Mouse (Mus musculus): ENCODE results near the gene Apobec2. TPM values are rescaled to one million over a fixed set of nuclear protein-coding genes. Genes with fewer than 3 reads are reported as not detected.
A peak's percentile ranks its signal among the peaks of the same experiment; 100 is the strongest.

Apobec2 gene
- polyA plus RNA-seq, 1 experiment from 2014 or later = 8.2 TPM

GRCm38 (mm10) chr17:48407154-48407553 lies 25.6 kb downstream of the Apobec2 start:
- H3K27ac ChIP-seq = no peak overlapping the region
- H3K27me3 ChIP-seq = no peaks in the 10 kb centered on the region
- peaks cover 20% of the 10 kb centered on the region for H3K4me1 ChIP-seq (replicated peaks)
- ATAC-seq (ENCODE audit: insufficient number of reproducible peaks, insufficient read depth, low FRiP score, low TSS enrichment, low read depth) = no peak
- no peaks in the 10 kb centered on the region for H3K9me3 ChIP-seq
- no peak overlapping the region for H3K4me3 ChIP-seq (replicated peaks)
- peaks cover 13% of the 10 kb centered on the region for H3K36me3 ChIP-seq
- H3K9ac ChIP-seq (replicated peaks) = no peak overlapping the region
- WGBS = 82% methylated on average over 4 of the region's 4 CpGs
- H3K4me2 ChIP-seq = peak overlapping the region; percentile 76

- H3K4me3 ChIP-seq (replicated peaks) = no peak overlapping the region
- no peak for ATAC-seq (ENCODE audit: insufficient number of reproducible peaks, insufficient read depth, low FRiP score, low TSS enrichment, low read depth)
- H3K36me3 ChIP-seq = peaks cover 21% of the 10 kb centered on the region
- peaks cover 14% of the 10 kb centered on the region for H3K4me1 ChIP-seq (replicated peaks)
- no peaks in the 10 kb centered on the region for H3K27me3 ChIP-seq
- no peak overlapping the region for H3K9ac ChIP-seq (replicated peaks)
- no peak overlapping the region for H3K4me2 ChIP-seq
- no peaks in the 10 kb centered on the region for H3K9me3 ChIP-seq
- WGBS = 65% methylated on average over 1 of the region's 1 CpGs
- H3K27ac ChIP-seq = no peak overlapping the region
These were observed 28.0 kb downstream of the Apobec2 start for GRCm38 (mm10) chr17:48404706-48405105.

GRCm38 (mm10) chr17:48403848-48404247 lies 28.9 kb downstream of the Apobec2 start:
- Histone ChIP-seq H3K4me3 (replicated peaks) (no peak overlapping the region), H3K36me3 (peaks cover 30% of the 10 kb centered on the region), H3K4me1 (replicated peaks) (peaks cover 14% of the 10 kb centered on the region), H3K4me2 (no peak overlapping the region), H3K9ac (replicated peaks) (no peak overlapping the region), H3K27ac (no peak overlapping the region), H3K27me3 (no peaks in the 10 kb centered on the region), H3K9me3 (no peaks in the 10 kb centered on the region)
- WGBS = 85% methylated on average over 2 of the region's 2 CpGs
- ATAC-seq (ENCODE audit: insufficient number of reproducible peaks, insufficient read depth, low FRiP score, low TSS enrichment, low read depth) = no peak

- peaks cover 41% of the 10 kb centered on the region for H3K36me3 ChIP-seq
- no peak overlapping the region for H3K27ac ChIP-seq
These were observed 30.0 kb downstream of the Apobec2 start for GRCm38 (mm10) chr17:48402751-48403150.

GRCm38 (mm10) chr17:48401710-48402109 lies 31.0 kb downstream of the Apobec2 start:
- no peak for ATAC-seq (ENCODE audit: insufficient number of reproducible peaks, insufficient read depth, low FRiP score, low TSS enrichment, low read depth)
- Histone ChIP-seq H3K9me3 (no peaks in the 10 kb centered on the region), H3K9ac (replicated peaks) (no peak overlapping the region), H3K36me3 (peaks cover 51% of the 10 kb centered on the region), H3K4me3 (replicated peaks) (no peak overlapping the region), H3K4me1 (replicated peaks) (peaks cover 4% of the 10 kb centered on the region; the same call in 1 of the 2 replicates), H3K27me3 (no peaks in the 10 kb centered on the region), H3K27ac (no peak overlapping the region), H3K4me2 (no peak overlapping the region)
- 92% methylated on average over 4 of the region's 4 CpGs for WGBS

More at GRCm38 (mm10) chr17:48402751-48403150, 30.0 kb downstream of the Apobec2 start:
- H3K4me3 ChIP-seq (replicated peaks) = no peak overlapping the region
- peaks cover 12% of the 10 kb centered on the region for H3K4me1 ChIP-seq (replicated peaks)
- H3K27me3 ChIP-seq = no peaks in the 10 kb centered on the region
- no peak for ATAC-seq (ENCODE audit: insufficient number of reproducible peaks, insufficient read depth, low FRiP score, low TSS enrichment, low read depth)
- no peak overlapping the region for H3K4me2 ChIP-seq
- H3K9ac ChIP-seq (replicated peaks) = no peak overlapping the region
- 95% methylated on average over 3 of the region's 3 CpGs for WGBS
- no peaks in the 10 kb centered on the region for H3K9me3 ChIP-seq

GRCm38 (mm10) chr17:48392616-48393015 lies 40.1 kb downstream of the Apobec2 start:
- H3K4me3 ChIP-seq (replicated peaks) = no peak overlapping the region
- ATAC-seq (ENCODE audit: insufficient number of reproducible peaks, insufficient read depth, low FRiP score, low TSS enrichment, low read depth) = no peak
- no peak overlapping the region for H3K9ac ChIP-seq (replicated peaks)
- H3K9me3 ChIP-seq = no peaks in the 10 kb centered on the region
- H3K4me1 ChIP-seq (replicated peaks) = no peaks in the 10 kb centered on the region
- H3K27ac ChIP-seq = no peak overlapping the region
- WGBS = 91% methylated on average over 3 of the region's 3 CpGs
- no peak overlapping the region for H3K4me2 ChIP-seq
- H3K27me3 ChIP-seq = no peaks in the 10 kb centered on the region
- peaks cover 97% of the 10 kb centered on the region for H3K36me3 ChIP-seq

- no peak for ATAC-seq (ENCODE audit: insufficient number of reproducible peaks, insufficient read depth, low FRiP score, low TSS enrichment, low read depth)
- Histone ChIP-seq H3K27ac (no peak overlapping the region), H3K4me3 (replicated peaks) (no peak overlapping the region), H3K4me2 (no peak overlapping the region), H3K27me3 (no peaks in the 10 kb centered on the region), H3K36me3 (peaks cover 97% of the 10 kb centered on the region), H3K9me3 (no peaks in the 10 kb centered on the region), H3K9ac (replicated peaks) (no peak overlapping the region), H3K4me1 (replicated peaks) (no peaks in the 10 kb centered on the region)
- 95% methylated on average over 5 of the region's 5 CpGs for WGBS
These were observed 41.3 kb downstream of the Apobec2 start for GRCm38 (mm10) chr17:48391446-48391845.

- Histone ChIP-seq H3K27ac (no peak overlapping the region), H3K9me3 (no peaks in the 10 kb centered on the region), H3K4me2 (no peak overlapping the region), H3K9ac (replicated peaks) (no peak overlapping the region), H3K4me1 (replicated peaks) (no peaks in the 10 kb centered on the region), H3K4me3 (replicated peaks) (no peak overlapping the region), H3K27me3 (no peaks in the 10 kb centered on the region), H3K36me3 (peaks cover 88% of the 10 kb centered on the region)
- ATAC-seq (ENCODE audit: insufficient number of reproducible peaks, insufficient read depth, low FRiP score, low TSS enrichment, low read depth) = no peak
- 91% methylated on average over 5 of the region's 5 CpGs for WGBS
These were observed 43.3 kb downstream of the Apobec2 start for GRCm38 (mm10) chr17:48389442-48389841.

- no peaks in the 10 kb centered on the region for H3K9me3 ChIP-seq
- H3K4me3 ChIP-seq (replicated peaks) = no peak overlapping the region
- no peak overlapping the region for H3K9ac ChIP-seq (replicated peaks)
- no peak for ATAC-seq (ENCODE audit: insufficient number of reproducible peaks, insufficient read depth, low FRiP score, low TSS enrichment, low read depth)
- no peak overlapping the region for H3K27ac ChIP-seq
- H3K4me2 ChIP-seq = no peak overlapping the region
- 91% methylated on average over 2 of the region's 2 CpGs for WGBS
- peaks cover 81% of the 10 kb centered on the region for H3K36me3 ChIP-seq
- H3K27me3 ChIP-seq = no peaks in the 10 kb centered on the region
- H3K4me1 ChIP-seq (replicated peaks) = no peaks in the 10 kb centered on the region
These were observed 44.1 kb downstream of the Apobec2 start for GRCm38 (mm10) chr17:48388666-48389065.

GRCm38 (mm10) chr17:48385786-48386461 lies 46.8 kb downstream of the Apobec2 start:
- no peak for ATAC-seq (ENCODE audit: insufficient number of reproducible peaks, insufficient read depth, low FRiP score, low TSS enrichment, low read depth)
- no peak overlapping the region for H3K27ac ChIP-seq
- H3K9me3 ChIP-seq = no peaks in the 10 kb centered on the region
- H3K4me3 ChIP-seq (replicated peaks) = no peak overlapping the region
- H3K27me3 ChIP-seq = no peaks in the 10 kb centered on the region
- H3K4me2 ChIP-seq = no peak overlapping the region
- no peak overlapping the region for H3K9ac ChIP-seq (replicated peaks)
- H3K4me1 ChIP-seq (replicated peaks) = no peaks in the 10 kb centered on the region
- peaks cover 53% of the 10 kb centered on the region for H3K36me3 ChIP-seq
- 71% methylated on average over 2 of the region's 2 CpGs for WGBS

GRCm38 (mm10) chr17:48379050-48379449 lies 53.7 kb downstream of the Apobec2 start:
- ATAC-seq (ENCODE audit: insufficient number of reproducible peaks, insufficient read depth, low FRiP score, low TSS enrichment, low read depth) = no peak
- H3K4me1 ChIP-seq (replicated peaks) = no peaks in the 10 kb centered on the region
- no peaks in the 10 kb centered on the region for H3K9me3 ChIP-seq
- H3K27me3 ChIP-seq = no peaks in the 10 kb centered on the region
- no peak overlapping the region for H3K27ac ChIP-seq
- no peak overlapping the region for H3K9ac ChIP-seq (replicated peaks)
- H3K4me2 ChIP-seq = no peak overlapping the region
- H3K4me3 ChIP-seq (replicated peaks) = no peak overlapping the region
- no peaks in the 10 kb centered on the region for H3K36me3 ChIP-seq

GRCm38 (mm10) chr17:48376102-48376501 lies 56.6 kb downstream of the Apobec2 start:
- Histone ChIP-seq H3K27me3 (no peaks in the 10 kb centered on the region), H3K4me1 (replicated peaks) (no peaks in the 10 kb centered on the region), H3K9ac (replicated peaks) (no peak overlapping the region), H3K4me3 (replicated peaks) (no peak overlapping the region), H3K4me2 (no peak overlapping the region), H3K27ac (no peak overlapping the region), H3K36me3 (no peaks in the 10 kb centered on the region), H3K9me3 (no peaks in the 10 kb centered on the region)
- ATAC-seq (ENCODE audit: insufficient number of reproducible peaks, insufficient read depth, low FRiP score, low TSS enrichment, low read depth) = no peak
- WGBS = 92% methylated on average over 1 of the region's 1 CpGs
